Mouse (Mus musculus) ovary, postnatal 14 days (tissue): ENCODE measurements around the gene Rassf3.

ENCODE experiments used
- DNase-seq: peaks from one replicate; pipeline ENCODE4 v3.0.0; 2022; ENCODE audit warnings: low spot score

Rassf3 gene

GRCm38 (mm10) chr10:121365781-121366272, 110.3 kb downstream of the Rassf3 start:
- no peak for DNase-seq

- DNase-seq, result peak; percentile 83
These were observed 111.2 kb downstream of the Rassf3 start, which contains the start of gene Gns for GRCm38 (mm10) chr10:121364801-121365564. TSS of gene Gns (plus strand) at chr10:121365090.

GRCm38 (mm10) chr10:121364306-121364705, 111.8 kb downstream of the Rassf3 start:
- DNase-seq, result no peak

GRCm38 (mm10) chr10:121363201-121363600, 112.9 kb downstream of the Rassf3 start:
- no peak for DNase-seq

GRCm38 (mm10) chr10:121360358-121360757, 115.8 kb downstream of the Rassf3 start:
- no peak for DNase-seq
